Mouse (Mus musculus): ENCODE data around the gene Fbxw9.
A peak's percentile ranks its signal among the peaks of the same experiment; 100 is the strongest.

- TF ChIP-seq POLR2A (IDR thresholded peaks at IDR 0.05; ENCODE audit: low read depth, low read length) (no peak), CTCF (conservative IDR thresholded peaks at IDR 0.05; ENCODE audit: insufficient read depth, insufficient read length, low read depth, low read length) (peak; percentile 78)
These were observed 46.5 kb upstream of the Fbxw9 start for GRCm38 (mm10) chr8:85013230-85013840.

Measured in kidney, adult 2 months (tissue).